Mouse (Mus musculus) testis, adult 2 months (tissue): ENCODE measurements around the gene Flt3.

Experiments
- CTCF ChIP-seq: fragments of 200-500 bp; IDR thresholded peaks from 2 replicates; pipeline ENCODE4 v1.5.1; 2012; ENCODE audit warnings: low read depth, mild to moderate bottlenecking, inconsistent platforms, low read length, moderate library complexity; ENCODE audit not compliant: control insufficient read depth, insufficient read depth, insufficient replicate concordance
- POLR2A ChIP-seq: fragments of 200-500 bp; IDR thresholded peaks from 2 replicates; pipeline ENCODE4 v1.6.1; 2012; ENCODE audit warnings: low read depth, mild to moderate bottlenecking, inconsistent platforms, low read length, moderate library complexity; ENCODE audit not compliant: control insufficient read depth

GRCm38 (mm10) chr5:147351931-147352330 lies 48.4 kb downstream of the Flt3 start:
- TF ChIP-seq CTCF (no peak), POLR2A (no peak)
